Mouse (Mus musculus) heart, postnatal 25 days (tissue): ENCODE data around the gene Dock9. TPM values are rescaled to one million over a fixed set of nuclear protein-coding genes. Genes with fewer than 3 reads are reported as not detected.
"Not testable (repeated sequence)": the region's sequence is repeated elsewhere in the genome, so short reads cannot be mapped to it uniquely, and the experiment has no call there.

ENCODE experiments used
- DNase-seq: peaks from one replicate; pipeline ENCODE4 v3.0.0; 2022; ENCODE audit warnings: low spot score
- intact Hi-C: fragments of 180-260 bp; cut with DNase I; formaldehyde crosslinking; loops from one replicate; pipeline ENCODE4 v1.15.1; 2025
- total RNA-seq, 2 experiments: library from RNA; stranded (reverse); gene quantifications; 2 replicates each; pipeline ENCODE4 v1.2.3; 2021

Dock9 gene
- total RNA-seq, 2 experiments from 2014 or later, result 28.7 to 34.2 TPM

DNA sequence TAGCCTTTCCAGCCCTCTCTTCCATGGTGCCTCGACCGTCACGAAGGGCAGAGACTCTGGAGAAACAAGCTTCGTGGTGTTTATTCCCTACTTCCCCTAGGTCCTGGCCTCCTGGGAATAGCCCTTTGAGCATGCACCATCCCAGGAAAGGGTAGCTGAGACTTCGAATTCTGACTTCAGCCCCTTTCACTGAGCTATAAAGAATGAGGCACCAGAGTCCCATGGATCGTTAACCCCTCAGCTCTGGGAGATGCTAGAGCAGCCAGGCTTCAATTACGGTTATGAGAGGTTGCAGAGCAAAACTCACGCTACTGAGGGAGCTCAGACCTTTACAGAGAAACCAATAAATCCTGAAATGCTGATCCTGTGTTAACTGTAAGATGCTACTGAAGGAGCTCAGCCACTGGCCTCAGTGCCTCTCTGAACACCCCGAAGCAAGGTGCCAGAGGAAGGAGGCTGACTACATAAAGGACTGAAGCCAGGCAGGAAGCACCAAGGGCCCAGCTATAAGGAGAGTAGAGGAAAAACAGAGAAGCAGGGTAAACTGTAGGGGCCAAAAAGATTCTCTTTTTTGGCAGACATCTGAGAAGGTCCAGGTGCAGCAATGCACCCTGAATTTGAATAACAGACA is 53.7 kb downstream of the Dock9 start:
- DNase-seq, result no peak
- intact Hi-C loops, result no loop called here

DNA sequence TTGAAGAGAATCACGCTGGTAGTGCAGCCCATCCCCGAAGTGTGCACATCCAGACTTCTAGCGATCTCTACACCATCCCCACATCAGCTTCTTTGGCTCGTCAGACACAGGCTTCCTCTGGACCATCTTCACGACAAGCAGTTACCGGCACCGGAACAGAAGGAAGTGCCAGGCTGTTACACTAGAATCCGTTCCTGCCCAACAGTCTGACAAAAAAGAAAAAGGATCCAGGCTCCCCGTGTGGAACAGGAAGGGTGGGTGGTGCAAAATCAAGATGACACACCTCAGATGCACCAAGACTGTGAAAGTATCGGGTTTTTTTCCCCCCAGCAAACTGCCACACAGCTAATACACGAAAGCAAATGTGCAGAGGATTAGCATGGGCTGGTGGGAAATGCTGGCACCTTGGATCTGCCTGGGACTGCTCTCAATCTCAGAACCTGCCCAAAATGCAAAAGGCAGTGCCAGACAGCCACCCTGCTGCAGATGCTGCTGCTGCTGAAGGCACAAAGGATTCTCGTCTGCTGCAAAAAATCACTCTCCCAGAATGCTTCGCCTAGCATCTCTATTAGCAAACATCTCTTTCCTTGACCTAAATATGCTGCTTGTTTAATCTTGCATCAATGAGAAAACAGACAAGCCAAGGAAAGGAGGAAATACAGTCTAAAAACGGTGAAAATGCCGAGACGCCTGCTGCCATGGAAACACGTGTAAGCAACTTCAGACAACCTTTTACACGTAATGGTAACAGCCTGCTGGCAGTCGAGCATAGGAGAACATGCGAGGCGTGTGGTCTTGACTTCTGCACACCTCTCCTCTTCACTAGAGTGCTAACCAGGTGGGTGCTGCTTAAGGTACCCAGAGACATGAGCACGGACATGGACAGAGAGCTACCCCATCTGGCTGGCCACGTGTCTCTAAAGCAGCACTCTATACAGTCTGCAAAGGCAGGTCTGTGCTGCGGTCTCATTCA is 58.9 kb downstream of the Dock9 start:
- intact Hi-C loops, result no loop called here
- no peak for DNase-seq

DNA sequence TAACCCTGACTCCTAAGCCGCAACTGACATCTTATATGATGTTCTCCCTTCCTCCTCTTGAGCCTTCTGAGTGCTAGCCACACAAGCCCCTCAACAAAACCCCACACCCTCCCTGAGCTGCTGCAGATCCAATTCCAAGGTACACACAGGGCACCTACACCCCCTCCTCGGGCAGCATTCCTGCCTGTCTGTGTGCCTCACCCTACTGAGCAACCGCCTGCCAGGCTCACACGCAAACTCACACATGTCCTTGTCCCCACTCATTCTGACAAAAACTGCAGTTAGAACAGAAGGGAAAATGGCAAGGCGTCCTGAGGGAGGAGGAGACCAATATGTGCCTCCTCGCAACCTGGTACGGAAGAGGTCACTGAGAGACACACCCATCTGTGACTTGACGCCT is 60.4 kb downstream of the Dock9 start:
- DNase-seq, result no peak
- intact Hi-C loops, result no loop called here

DNA sequence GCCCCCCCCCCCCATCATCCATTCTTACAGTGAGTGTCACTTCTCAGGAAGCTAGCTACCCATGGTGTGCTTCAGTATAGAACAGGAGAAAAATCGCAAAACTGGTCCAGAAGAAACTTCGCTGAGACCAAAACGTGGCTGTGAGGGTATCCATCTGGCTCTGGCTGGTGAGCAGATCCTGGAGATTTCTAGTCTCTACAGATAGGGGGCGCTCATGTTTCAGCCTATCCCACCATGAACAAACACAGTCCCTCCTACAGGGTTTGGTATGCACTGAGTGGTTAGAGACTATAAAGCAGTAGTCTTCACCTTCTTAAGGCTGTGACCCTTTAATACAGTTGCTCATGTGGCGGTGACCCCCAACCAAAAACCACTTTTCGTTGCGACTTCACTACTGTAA is 62.0 kb downstream of the Dock9 start:
- intact Hi-C loops, result no loop called here
- no peak for DNase-seq

DNA sequence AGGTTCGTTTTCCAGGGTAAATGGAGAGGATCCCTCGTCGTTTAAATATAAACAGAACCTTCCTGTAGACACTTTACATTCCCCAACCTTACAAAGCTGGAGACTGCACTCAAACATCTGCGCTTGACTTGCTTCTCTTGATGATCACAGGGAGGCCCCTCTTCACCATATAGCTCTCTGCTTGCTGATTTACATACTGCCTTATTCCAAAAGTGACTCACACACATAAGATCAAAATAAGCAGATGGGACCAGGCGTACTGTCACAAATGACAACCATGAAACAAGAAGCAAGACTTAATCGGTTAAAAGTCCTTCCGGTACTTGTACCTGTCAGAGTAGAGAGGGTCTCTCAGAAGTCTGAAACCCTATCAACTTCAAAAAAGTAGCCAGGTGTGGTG is 63.4 kb downstream of the Dock9 start:
- intact Hi-C loops, result no loop called here
- DNase-seq, result no peak

DNA sequence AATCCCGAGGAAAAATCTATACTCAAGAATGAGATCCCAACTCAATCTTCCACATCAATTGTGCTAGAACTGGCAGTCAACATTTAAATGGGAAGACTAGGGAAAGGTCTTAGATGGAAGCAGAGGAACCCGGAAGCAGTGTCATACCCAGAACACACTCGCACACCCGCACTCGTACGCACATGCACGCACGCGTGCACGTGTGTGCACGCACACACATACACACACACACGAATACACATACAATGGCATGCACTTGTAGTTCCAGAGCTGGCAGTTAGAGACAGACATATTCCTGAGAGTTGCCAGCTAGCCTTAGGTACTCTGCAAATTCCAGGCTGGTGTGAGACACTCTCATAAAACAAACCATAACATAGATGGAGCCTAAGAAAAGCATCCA is 63.9 kb downstream of the Dock9 start:
- no peak for DNase-seq
- intact Hi-C loops, result no loop called here

DNA sequence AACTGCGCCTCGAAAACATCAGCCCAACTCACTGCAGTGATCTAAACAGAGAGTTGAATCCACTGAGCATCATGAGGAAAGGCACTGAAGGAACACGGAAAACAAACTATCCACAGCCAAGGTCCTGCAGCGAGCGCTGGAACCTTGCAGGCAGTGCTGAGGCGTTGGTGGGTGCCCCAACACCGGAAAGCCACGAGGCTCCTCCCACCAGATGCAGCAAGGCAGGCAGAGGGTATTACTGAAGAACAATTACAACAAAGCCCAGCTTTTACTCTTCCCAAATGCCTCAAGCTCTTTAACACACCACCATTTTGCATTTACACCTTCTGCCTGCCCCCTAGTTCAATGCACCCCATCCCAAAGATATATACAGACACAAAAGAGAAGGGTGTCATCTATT is 65.4 kb downstream of the Dock9 start:
- intact Hi-C loops, result no loop called here
- no peak for DNase-seq

DNA sequence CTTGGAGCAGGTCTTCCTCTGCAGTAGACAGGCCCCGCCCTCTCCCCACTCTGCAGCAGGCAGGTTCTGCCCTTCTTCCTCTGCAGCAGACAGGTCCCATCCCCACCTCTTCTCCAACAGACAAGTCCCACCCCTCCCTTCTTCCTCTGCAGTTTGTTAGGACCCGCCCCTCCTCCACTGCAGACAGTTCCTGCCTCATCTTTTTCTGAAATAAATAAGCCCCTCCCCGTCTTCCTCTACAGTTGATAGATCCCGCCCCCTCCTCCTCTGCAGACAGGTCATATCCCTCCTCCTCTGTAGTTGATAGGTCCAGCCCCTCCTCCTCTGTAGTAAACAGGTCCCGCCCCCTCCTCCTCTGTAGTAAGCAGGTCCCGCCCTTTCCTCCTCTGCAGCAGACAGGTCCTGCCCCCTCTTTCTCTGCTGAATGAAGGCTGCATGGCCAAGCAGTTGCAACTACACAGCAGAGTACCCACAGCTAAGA is 65.9 kb downstream of the Dock9 start:
- no peak for DNase-seq
- intact Hi-C loops, result no loop called here

DNA sequence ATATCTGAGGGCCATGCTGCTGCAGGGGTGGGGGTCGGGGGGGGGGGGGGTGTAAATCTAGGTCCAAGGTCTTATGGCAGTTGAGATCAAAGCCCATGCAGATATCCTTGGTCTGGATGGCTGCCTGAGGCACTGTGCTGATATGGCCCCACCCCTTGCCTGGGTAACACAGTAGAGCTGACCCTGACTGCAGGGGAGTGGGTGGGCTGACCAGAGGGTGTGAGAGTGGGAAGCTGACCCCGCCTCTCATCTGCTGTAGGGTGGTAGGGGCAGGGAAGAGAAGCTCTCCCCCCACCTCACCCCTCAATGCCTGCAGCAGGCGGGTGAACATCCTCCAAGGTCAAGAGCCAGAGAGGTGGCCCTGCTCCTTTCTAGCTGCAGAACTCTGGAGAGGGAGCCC is 66.7 kb downstream of the Dock9 start:
- intact Hi-C loops, result no loop called here
- no peak for DNase-seq

DNA sequence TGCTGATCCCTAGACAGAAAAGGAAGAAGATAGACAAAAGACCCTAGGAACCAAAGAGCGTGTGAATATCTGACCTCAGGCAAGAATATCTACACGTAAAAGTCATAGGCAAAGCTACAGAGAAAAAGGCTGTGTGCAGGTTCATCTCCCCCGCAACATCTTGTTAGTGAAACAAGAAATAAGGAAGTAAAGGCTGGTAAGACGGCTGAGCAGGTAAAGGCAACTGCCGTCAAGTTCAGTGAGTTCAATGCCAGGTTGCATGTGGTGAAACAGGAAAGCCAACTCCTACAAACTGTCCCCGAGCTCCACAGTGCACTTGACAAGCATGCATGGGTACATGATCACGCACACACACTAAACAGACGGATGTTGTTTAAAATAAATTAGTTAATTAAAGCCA is 69.6 kb downstream of the Dock9 start:
- intact Hi-C loops, result no loop called here
- DNase-seq, result no peak

DNA sequence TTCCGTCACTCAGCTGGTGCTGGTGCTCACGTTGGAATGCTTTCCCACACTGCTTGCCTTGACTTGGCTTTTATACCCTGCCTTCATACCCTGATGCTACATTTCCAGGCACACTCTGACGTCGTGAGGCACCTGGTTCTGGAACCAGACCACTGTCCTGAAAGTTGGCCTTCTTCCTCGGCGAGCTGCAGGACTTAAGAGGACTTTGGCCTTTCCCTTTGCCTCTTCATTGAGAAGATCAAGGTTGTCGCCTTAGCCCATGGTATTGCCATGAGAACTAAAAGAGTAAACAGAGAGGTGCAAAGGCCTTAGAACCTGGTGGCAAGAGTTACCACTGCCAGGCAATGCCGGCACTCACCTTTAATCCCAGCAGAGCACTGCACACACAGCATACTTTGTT is 73.1 kb downstream of the Dock9 start:
- intact Hi-C loops, result no loop called here
- no peak for DNase-seq

DNA sequence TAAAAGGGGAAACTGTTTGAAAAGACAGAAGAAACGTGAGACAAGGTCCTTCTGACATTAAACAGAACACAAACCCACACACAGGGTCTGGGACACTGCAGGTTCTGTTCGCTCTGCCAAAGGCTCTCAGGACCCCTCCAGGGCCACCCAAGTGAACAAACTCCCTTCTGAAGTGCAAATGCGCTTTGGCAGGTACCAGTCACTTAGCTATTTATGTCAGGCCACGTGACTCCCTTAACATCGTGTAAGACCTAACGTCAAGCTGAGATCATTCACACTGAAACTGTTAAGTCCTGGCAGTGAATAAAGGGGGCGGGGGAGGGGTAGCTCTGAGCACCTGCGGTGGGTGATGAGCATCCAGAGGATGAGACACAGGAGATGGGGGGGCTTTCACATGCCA is 74.9 kb downstream of the Dock9 start:
- intact Hi-C loops, result no loop called here
- no peak for DNase-seq

DNA sequence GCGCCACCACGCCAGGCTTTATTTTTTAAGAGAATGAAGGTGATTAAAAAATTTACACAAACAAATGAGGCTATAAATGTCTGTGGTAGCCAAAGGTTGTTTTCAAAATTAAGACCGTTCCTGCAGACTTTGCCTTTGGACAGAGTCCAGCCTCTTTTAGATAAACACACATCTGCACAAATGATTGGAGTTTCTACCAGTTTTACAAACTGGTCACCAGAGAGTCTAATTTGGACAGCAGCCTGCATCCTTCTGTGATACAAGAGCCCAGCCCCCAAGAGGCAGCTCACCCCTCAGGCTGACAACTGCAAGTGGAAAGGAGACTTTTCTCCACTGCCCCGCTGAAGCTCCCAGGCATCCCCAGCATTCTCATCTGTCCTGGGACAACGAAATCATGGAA is 76.2 kb downstream of the Dock9 start:
- DNase-seq, result no peak
- intact Hi-C loops, result no loop called here

DNA sequence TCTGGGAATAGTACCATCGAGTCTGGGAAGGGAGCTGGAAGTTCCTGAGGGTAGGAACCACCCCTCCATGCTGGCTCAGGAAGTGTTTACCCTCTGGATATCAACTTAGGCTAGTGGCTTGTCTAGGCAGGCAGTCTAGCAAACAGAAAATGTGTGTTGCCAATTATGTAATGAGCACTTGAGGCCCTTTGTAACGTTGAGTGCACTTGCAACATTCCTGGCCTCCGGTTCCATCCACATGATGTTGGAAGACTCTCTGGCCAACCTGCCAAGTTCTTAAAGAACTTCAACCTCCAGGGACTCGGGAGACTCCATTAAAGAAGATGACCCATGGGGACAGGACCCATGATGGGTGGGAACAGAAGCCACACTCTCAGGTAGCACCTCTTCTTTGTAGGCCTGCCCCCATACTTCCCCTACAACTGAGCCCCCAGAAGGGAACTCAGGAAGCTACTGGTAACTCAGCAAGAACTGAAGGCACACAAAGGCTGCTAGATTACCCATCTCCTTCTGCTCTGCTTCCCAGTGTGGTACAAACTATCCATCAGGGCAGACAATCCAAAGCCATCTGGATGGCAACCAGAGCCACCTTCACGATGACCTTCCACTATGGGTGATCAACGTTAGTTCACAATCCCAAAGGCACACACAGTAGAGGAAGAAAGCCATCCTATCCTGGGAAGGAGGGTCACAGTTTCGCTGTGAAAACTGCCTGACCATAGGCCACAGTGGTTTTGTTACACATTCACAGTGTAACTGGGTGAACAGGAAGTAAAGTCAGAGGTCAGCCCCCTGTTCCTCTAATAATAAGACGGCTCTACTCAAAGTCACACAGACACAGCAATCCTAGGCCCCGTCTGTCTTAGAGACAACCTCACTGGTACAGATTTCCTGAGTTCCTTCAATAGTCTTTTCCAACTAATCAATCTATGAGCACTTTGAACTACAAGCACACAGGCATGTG is 77.7 kb downstream of the Dock9 start:
- intact Hi-C loops, result no loop called here
- DNase-seq, result no peak

DNA sequence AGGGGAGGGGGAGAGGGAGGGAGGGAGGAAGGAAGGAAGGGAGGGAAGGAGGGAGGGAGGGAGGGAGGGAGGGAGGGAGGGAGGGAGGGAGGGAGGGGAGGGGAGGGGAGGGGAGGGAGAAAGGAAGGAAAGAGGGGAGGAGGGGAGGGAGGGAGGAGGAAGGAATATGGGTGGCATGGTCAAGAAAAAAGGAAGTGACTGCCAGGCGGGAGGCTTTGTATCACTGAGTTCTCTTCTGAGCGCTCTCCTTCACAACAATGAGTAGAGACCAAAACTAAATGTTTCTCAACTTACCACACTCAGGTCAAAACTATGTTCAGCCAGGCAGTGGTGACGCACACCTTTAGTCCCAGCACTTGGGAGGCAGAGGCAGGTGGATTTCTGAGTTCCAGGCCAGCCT is 82.8 kb downstream of the Dock9 start:
- DNase-seq, intact Hi-C loops: not testable (repeated sequence)

DNA sequence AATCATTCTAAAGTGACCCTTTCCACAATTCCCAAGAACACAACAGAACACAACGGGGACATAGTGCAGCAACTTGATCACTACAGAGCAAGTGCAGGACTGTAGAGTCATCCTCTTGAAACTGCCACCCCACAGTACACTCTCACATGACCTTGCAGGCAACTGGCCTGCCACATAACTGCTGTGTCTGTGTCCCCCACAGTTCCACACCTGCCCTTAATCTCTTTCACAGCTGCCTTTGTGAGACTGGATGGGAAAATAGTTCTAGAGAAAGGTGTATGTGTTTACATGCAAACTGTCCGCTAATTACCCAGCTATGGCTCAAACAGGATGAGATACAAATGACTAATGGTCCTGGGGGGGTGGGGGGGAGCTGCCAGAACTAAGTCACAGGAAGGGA is 83.4 kb downstream of the Dock9 start:
- intact Hi-C loops, result no loop called here
- DNase-seq, result no peak

DNA sequence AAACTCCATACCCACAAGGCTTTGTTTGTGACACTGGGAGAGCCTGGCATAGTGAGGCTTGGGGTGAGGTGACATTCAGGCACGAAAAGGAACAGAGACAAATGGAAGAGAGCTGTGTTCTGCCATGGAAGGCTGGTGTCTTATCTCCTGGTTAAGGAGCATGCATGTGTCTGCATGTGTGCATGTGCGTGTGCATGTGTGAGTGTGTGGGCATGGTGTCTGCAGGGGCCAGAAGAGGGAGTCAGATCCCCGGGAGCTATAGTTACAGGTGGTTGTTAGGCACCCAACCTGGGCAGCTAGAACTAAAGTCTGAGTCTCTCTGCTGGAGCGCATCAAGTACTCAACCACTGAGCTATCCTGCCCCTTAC is 83.8 kb downstream of the Dock9 start:
- intact Hi-C loops, result no loop called here
- DNase-seq, result no peak

DNA sequence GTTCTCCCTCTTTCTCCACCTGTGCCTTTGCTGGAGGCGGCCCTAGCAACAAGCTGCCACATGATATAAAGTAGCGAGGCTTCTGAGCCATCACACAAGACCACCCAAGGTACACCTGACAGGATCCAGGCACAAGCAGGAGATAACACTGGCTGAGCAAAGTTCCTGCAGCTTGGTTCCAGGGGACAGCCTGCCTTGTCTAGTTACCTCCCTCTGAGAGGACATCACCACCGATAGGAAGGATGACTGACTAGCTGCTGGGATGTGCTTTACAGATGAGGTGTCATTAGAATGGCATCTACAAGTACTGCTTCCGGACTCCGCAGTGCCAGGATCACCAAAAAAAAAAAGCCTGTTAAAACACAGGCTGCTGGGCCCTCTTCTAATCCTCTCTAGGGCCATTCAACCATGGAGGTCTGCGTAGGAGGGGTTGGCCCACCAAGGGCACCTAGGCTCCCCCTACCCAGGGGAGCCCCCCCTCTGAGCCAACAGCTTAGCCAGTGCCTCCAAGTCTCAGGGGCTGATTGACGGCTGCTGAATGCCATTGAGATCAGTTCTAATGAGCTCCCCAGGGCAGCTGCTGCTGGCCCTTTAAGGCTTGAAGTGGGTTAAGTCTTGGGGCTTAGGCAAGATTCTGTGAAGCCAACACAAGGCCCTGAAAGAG is 84.3 kb downstream of the Dock9 start:
- intact Hi-C loops, result no loop called here
- DNase-seq, result no peak

DNA sequence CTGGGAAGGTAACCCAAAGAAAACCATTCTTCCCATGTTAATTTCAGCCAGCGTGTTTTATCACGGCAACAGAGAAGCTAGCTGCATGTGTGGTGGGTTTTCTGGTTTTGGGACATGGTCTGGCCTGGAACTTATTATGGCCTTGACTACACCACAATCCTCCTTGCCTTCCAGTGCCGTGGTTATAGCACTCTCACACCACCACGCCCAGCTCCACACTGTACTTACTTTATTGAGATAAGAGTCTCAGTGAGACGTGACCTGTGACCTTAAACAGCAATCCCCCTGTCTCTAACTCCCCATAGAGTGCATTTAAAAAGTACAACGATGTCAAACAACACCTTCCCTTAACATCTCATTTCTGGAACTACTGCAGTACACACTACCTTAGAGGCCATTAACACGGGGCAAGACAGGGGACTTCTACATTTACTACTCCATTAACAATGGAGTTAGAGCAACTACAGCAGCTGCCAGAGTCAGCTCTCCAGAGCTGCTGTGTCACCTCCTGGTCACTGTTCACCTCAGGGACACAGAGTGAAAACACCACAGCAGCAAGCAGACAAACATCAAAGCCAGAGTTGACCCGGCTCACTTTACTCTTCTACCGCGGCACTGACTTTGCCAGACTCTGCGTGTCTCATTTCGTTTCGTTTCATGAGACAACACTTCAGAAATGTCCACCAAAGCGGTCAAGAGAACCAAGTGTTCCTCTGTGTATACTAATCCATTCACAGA is 86.4 kb downstream of the Dock9 start:
- intact Hi-C loops, result no loop called here
- DNase-seq, result no peak
